Mouse (Mus musculus) MEL (cell line): ENCODE measurements around the gene Slc15a1.

ENCODE experiments used
- CTCF ChIP-seq, 3 experiments: IDR thresholded peaks in 2 of 3; conservative IDR thresholded peaks in 1 of 3; 2 replicates each; pipeline ENCODE4 v1.5.1; 2011 to 2012; ENCODE audit warnings: low read length in 3 of 3, low read depth in 2 of 3, mild to moderate bottlenecking in 2 of 3, improper control_type of control experiment in 1 of 3, inconsistent platforms in 1 of 3, mixed read lengths in 1 of 3, moderate library complexity in 1 of 3; ENCODE audit not compliant: control insufficient read depth in 1 of 3, insufficient read depth in 1 of 3, poor library complexity in 1 of 3, severe bottlenecking in 1 of 3
- ELF1 ChIP-seq: IDR thresholded peaks from 2 replicates; pipeline ENCODE4 v1.6.1; 2014; ENCODE audit warnings: low read depth, mild to moderate bottlenecking, inconsistent platforms, low read length, improper control_type of control experiment, moderate library complexity
- ETS1 ChIP-seq: IDR thresholded peaks from 2 replicates; pipeline ENCODE4 v1.6.1; 2012; ENCODE audit warnings: low read depth, mild to moderate bottlenecking, inconsistent platforms, low read length, improper control_type of control experiment, moderate library complexity
- GABPA ChIP-seq: IDR thresholded peaks from 2 replicates; pipeline ENCODE4 v1.6.1; 2012; ENCODE audit warnings: low read depth, mild to moderate bottlenecking, inconsistent platforms, low read length, improper control_type of control experiment, moderate library complexity
- GATA1 ChIP-seq: IDR thresholded peaks from 2 replicates; pipeline ENCODE4 v1.6.1; 2011; ENCODE audit warnings: low read depth, low read length, improper control_type of control experiment
- HCFC1 ChIP-seq: IDR thresholded peaks from 2 replicates; pipeline ENCODE4 v1.6.1; 2012; ENCODE audit warnings: low read depth, mild to moderate bottlenecking, inconsistent platforms, low read length, improper control_type of control experiment, moderate library complexity
- MAFK ChIP-seq: IDR thresholded peaks from 2 replicates; pipeline ENCODE4 v1.6.1; 2011; ENCODE audit warnings: low read depth, mild to moderate bottlenecking, low read length, improper control_type of control experiment, borderline replicate concordance
- POLR2A ChIP-seq, 2 experiments: IDR thresholded peaks; 2 replicates each; pipeline ENCODE4 v1.6.1; 2011 to 2012; ENCODE audit warnings: low read length in 2 of 2, mild to moderate bottlenecking in 2 of 2, control low read depth in 1 of 2, improper control_type of control experiment in 1 of 2, low read depth in 1 of 2, moderate library complexity in 1 of 2; ENCODE audit not compliant: control insufficient read depth in 1 of 2, insufficient read depth in 1 of 2, poor library complexity in 1 of 2
- POLR2AphosphoS2 ChIP-seq: IDR thresholded peaks from 2 replicates; pipeline ENCODE4 v1.6.1; 2011; ENCODE audit warnings: low read length, improper control_type of control experiment
- POLR2AphosphoS5 ChIP-seq: IDR thresholded peaks from 2 replicates; pipeline ENCODE4 v1.6.1; 2012; ENCODE audit warnings: low read depth, borderline replicate concordance, mild to moderate bottlenecking, inconsistent platforms, low read length, moderate library complexity, mixed read lengths
- TAL1 ChIP-seq: IDR thresholded peaks from 2 replicates; pipeline ENCODE4 v1.6.1; 2012; ENCODE audit warnings: mild to moderate bottlenecking, inconsistent platforms, low read length, moderate library complexity, mixed read lengths
- UBTF ChIP-seq: IDR thresholded peaks from 2 replicates; pipeline ENCODE4 v1.6.1; 2012; ENCODE audit warnings: low read depth, mild to moderate bottlenecking, inconsistent platforms, low read length, improper control_type of control experiment, moderate library complexity, borderline replicate concordance; ENCODE audit not compliant: insufficient read depth
- USF1 ChIP-seq: IDR thresholded peaks from 2 replicates; pipeline ENCODE4 v1.6.1; 2014; ENCODE audit warnings: low read depth, mild to moderate bottlenecking, inconsistent platforms, low read length, improper control_type of control experiment, moderate library complexity
- ZC3H11A ChIP-seq: IDR thresholded peaks from 2 replicates; pipeline ENCODE4 v1.6.1; 2012; ENCODE audit warnings: low read depth, mild to moderate bottlenecking, inconsistent platforms, low read length, improper control_type of control experiment

- TF ChIP-seq USF1 (no peak), POLR2AphosphoS2 (no peak), TAL1 (no peak), CTCF (IDR thresholded peaks at IDR 0.05 in 2 of 3, conservative IDR thresholded peaks at IDR 0.05 in 1 of 3; ENCODE audit: control insufficient read depth in 1 of 3, insufficient read depth in 1 of 3, low read depth in 2 of 3, low read length in 3 of 3, poor library complexity in 1 of 3, severe bottlenecking in 1 of 3) (no peak), GABPA (no peak), HCFC1 (no peak), ETS1 (no peak), POLR2A (IDR thresholded peaks at IDR 0.05; ENCODE audit: control insufficient read depth in 1 of 2, insufficient read depth in 1 of 2, low read depth in 1 of 2, low read length in 2 of 2, poor library complexity in 1 of 2) (no peak), MAFK (no peak), GATA1 (no peak), UBTF (no peak), ELF1 (no peak), ZC3H11A (no peak), POLR2AphosphoS5 (no peak)
These were observed 26.9 kb downstream of the Slc15a1 start for GRCm38 (mm10) chr14:121477925-121478693.
